Mouse (Mus musculus) heart, embryonic 15.5 days (tissue): Measurements from ENCODE around the gene Gm4141. TPM values are rescaled to one million over a fixed set of nuclear protein-coding genes. Genes with fewer than 3 reads are reported as not detected.
"Not testable (repeated sequence)": the region's sequence is repeated elsewhere in the genome, so short reads cannot be mapped to it uniquely, and the experiment has no call there.

Source experiments
- ATAC-seq: fragments of 200-750 bp; cut with Nextera tagmentation; replicated peaks from 2 replicates; pipeline ENCODE4 v1.8.0; 2017; ENCODE audit warnings: low read depth, moderate TSS enrichment; ENCODE audit not compliant: insufficient number of reproducible peaks, insufficient read depth, low FRiP score
- H3K27ac ChIP-seq: fragments of 300-500 bp; sonication (generic); 2 replicates; pipeline ENCODE4 v1.5.1; 2015; ENCODE audit warnings: mild to moderate bottlenecking, inconsistent platforms
- H3K27me3 ChIP-seq: fragments of 300-500 bp; sonication (generic); 2 replicates; pipeline ENCODE4 v1.6.1; 2015; ENCODE audit warnings: inconsistent platforms
- H3K36me3 ChIP-seq: fragments of 300-500 bp; sonication (generic); 2 replicates; pipeline ENCODE4 v1.6.1; 2015; ENCODE audit warnings: mild to moderate bottlenecking, inconsistent platforms
- H3K4me1 ChIP-seq: fragments of 300-500 bp; sonication (generic); replicated peaks from 2 replicates; pipeline ENCODE4 v1.6.1; 2015; ENCODE audit warnings: inconsistent platforms
- H3K4me2 ChIP-seq: fragments of 300-500 bp; sonication (generic); 2 replicates; pipeline ENCODE4 v1.6.1; 2015; ENCODE audit warnings: inconsistent platforms, mild to moderate bottlenecking, moderate library complexity
- H3K4me3 ChIP-seq: fragments of 300-500 bp; sonication (generic); 2 replicates; pipeline ENCODE4 v1.5.1; 2015; ENCODE audit warnings: mild to moderate bottlenecking, inconsistent platforms
- H3K9ac ChIP-seq: fragments of 300-500 bp; sonication (generic); 2 replicates; pipeline ENCODE4 v1.6.1; 2015; ENCODE audit warnings: mild to moderate bottlenecking, inconsistent platforms
- H3K9me3 ChIP-seq: fragments of 300-500 bp; sonication (generic); replicated peaks from 2 replicates; pipeline ENCODE4 v1.6.1; 2016; ENCODE audit warnings: inconsistent platforms
- WGBS: fragments of 180-500 bp; shearing (Covaris S2); methylation state at CpG from one replicate; pipeline ENCODE4 v1.1.7; 2015; ENCODE audit warnings: mixed read lengths; 5-methylcytosine and 5-hydroxymethylcytosine counted together
- polyA plus RNA-seq: library from polyadenylated mRNA; unstranded; fragments of >200 nt; fragmentation: Nextera tagmentation; extraction: Ambion mirVana; gene quantifications from 2 replicates; pipeline ENCODE4 v1.2.1, GENCODE M21; 2015

Gene Gm4141
- not detected in 2 replicates for polyA plus RNA-seq

DNA sequence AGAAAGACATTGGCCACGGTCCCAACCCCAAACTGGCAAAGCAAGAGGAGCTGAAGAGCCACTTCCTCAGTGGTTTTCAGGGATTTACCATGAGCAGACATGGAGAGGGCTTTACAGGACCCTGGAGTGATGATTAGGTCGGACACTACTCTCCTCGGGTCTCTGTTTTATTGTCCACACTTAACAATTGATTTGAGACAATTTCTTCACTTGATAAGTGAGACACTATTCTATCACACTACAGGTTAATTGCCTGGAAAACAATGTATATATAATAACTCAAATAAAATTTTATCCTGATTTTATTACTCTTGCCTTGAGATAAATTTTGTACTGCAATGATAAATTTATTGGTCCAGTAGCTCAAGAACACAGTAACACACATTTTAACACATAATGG, at the start of gene Gm4141:
Gene Gm4141, minus strand, starts transcription at position 101 of the 400 bp plus-strand sequence.
- WGBS, result no CpG with 5 or more reads among the region's 3 CpGs
- not testable (repeated sequence) for H3K4me3 ChIP-seq

DNA sequence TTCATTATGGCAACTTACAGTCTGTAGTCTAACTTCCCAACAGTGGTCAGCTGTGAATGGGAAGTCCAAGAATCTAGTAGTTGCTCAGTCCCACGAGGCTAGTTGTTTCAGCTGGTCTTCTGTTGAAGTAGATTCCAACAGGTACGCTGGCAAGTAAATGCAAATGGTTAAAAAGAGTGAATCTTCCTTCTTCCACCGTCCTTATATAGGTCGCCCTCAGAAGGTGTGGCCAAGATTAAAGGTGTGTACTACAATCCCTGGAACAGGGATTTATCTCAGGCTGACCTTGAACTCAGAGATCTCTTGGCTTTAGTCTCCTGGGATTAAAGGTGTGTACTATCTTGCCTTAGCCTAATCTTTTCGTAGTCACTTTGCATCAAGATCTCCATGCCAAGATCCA, 22.9 kb upstream of the Gm4141 start, which contains the start of gene Gm4513:
Gene Gm4513, minus strand, starts transcription at position 101 of the 400 bp plus-strand sequence.
- WGBS, result 69% methylated on average over 3 of the region's 5 CpGs
- H3K36me3 ChIP-seq, H3K9me3 ChIP-seq, H3K4me3 ChIP-seq, H3K27ac ChIP-seq, ATAC-seq, H3K9ac ChIP-seq, H3K4me1 ChIP-seq, H3K4me2 ChIP-seq, H3K27me3 ChIP-seq: not testable (repeated sequence)

More for the DNA sequence above, at the start of gene Gm4141:
- H3K9me3 ChIP-seq, H3K27me3 ChIP-seq, ATAC-seq, H3K9ac ChIP-seq, H3K4me2 ChIP-seq, H3K27ac ChIP-seq, H3K4me1 ChIP-seq, H3K36me3 ChIP-seq: not testable (repeated sequence)

GRCm38 (mm10) chr7:20545657-20546056, 30.4 kb downstream of the Gm4141 start, which contains the start of gene Gm5726:
Gene Gm5726 (minus strand): TSS chr7:20545757.
- not testable (repeated sequence) for H3K27ac ChIP-seq, H3K4me1 ChIP-seq, H3K9me3 ChIP-seq, H3K36me3 ChIP-seq, H3K4me2 ChIP-seq, H3K4me3 ChIP-seq, H3K27me3 ChIP-seq, H3K9ac ChIP-seq, ATAC-seq
- no CpG with 5 or more reads among the region's 1 CpGs for WGBS

GRCm38 (mm10) chr7:20533537-20533936, 42.5 kb downstream of the Gm4141 start, which contains the start of gene Vmn1r104:
Gene Vmn1r104 (plus strand): TSS chr7:20533837.
- not testable (repeated sequence) for H3K9ac ChIP-seq

More at GRCm38 (mm10) chr7:20533537-20533936, 42.5 kb downstream of the Gm4141 start, which contains the start of gene Vmn1r104:
- not testable (repeated sequence) for ATAC-seq, H3K4me3 ChIP-seq, H3K4me2 ChIP-seq, H3K9me3 ChIP-seq, H3K4me1 ChIP-seq, H3K36me3 ChIP-seq, H3K27ac ChIP-seq, H3K27me3 ChIP-seq
- whole genome bisulfite sequencing, result no CpG with 5 or more reads among the region's 3 CpGs

Other genes with a start within 250 kb of the Gm4141 start
- not detected in 2 replicates for gene Gm4133, start 242.2 kb downstream of the Gm4141 start, polyA plus RNA-seq
- gene Gm5728, start 200.8 kb downstream of the Gm4141 start, polyA plus RNA-seq, result not detected in 2 replicates
- not detected in 2 replicates for gene Vmn1r100, start 158.3 kb downstream of the Gm4141 start, polyA plus RNA-seq
- not detected in 2 replicates for gene Vmn1r101, start 133.6 kb downstream of the Gm4141 start, polyA plus RNA-seq
- not detected in 2 replicates for gene Gm10670, start 101.3 kb downstream of the Gm4141 start, polyA plus RNA-seq
- gene Vmn1r103, start 65.7 kb downstream of the Gm4141 start, polyA plus RNA-seq, result not detected in 2 replicates
- gene Vmn1r104, start 42.4 kb downstream of the Gm4141 start, polyA plus RNA-seq, result not detected in 2 replicates
- not detected in 2 replicates for gene Gm5726, start 30.5 kb downstream of the Gm4141 start, polyA plus RNA-seq
- gene Gm4513, start 22.8 kb upstream of the Gm4141 start, polyA plus RNA-seq, result not detected in 2 replicates
- not detected in 2 replicates for gene Vmn1r107, start 92.7 kb upstream of the Gm4141 start, polyA plus RNA-seq
- gene Vmn1r111, start 127.0 kb upstream of the Gm4141 start, polyA plus RNA-seq, result not detected in 2 replicates
- not detected in 2 replicates for gene Gm10668, start 154.4 kb upstream of the Gm4141 start, polyA plus RNA-seq
- gene Vmn1r112, start 194.9 kb upstream of the Gm4141 start, polyA plus RNA-seq, result not detected in 2 replicates
- gene Vmn1r113, start 211.0 kb upstream of the Gm4141 start, polyA plus RNA-seq, result not detected in 2 replicates
- gene Vmn1r114, start 235.9 kb upstream of the Gm4141 start, polyA plus RNA-seq, result not detected in 2 replicates